Mouse (Mus musculus) 3134 (cell line): Measurements from ENCODE around the gene Dmrt2.
A peak's percentile ranks its signal among the peaks of the same experiment; 100 is the strongest.

ENCODE experiments used
- DNase-seq: peaks from one replicate; pipeline ENCODE4 v3.0.0-alpha.2; 2011; ENCODE audit warnings: low spot score; ENCODE audit not compliant: insufficient read length; ENCODE audit errors: extremely low read depth

Gene Dmrt2

GRCm38 (mm10) chr19:25672101-25672950 is at the start of gene Dmrt2:
Gene Dmrt2, plus strand, starts transcription at chr19:25672411.
- DNase-seq: peak; percentile 9

GRCm38 (mm10) chr19:25628490-25628889 is 43.7 kb upstream of the Dmrt2 start:
- DNase-seq: no peak

- DNase-seq: no peak
Measured at GRCm38 (mm10) chr19:25635119-25635518, 37.1 kb upstream of the Dmrt2 start.

GRCm38 (mm10) chr19:25635622-25636244 is 36.5 kb upstream of the Dmrt2 start:
- peak; percentile 71 for DNase-seq

- no peak for DNase-seq
Measured at GRCm38 (mm10) chr19:25638766-25639361, 33.3 kb upstream of the Dmrt2 start.

GRCm38 (mm10) chr19:25641786-25642185 is 30.4 kb upstream of the Dmrt2 start:
- no peak for DNase-seq

GRCm38 (mm10) chr19:25647136-25647535 is 25.1 kb upstream of the Dmrt2 start:
- DNase-seq: no peak

GRCm38 (mm10) chr19:25648701-25649100 is 23.5 kb upstream of the Dmrt2 start:
- DNase-seq: no peak

GRCm38 (mm10) chr19:25650474-25650873 is 21.7 kb upstream of the Dmrt2 start:
- DNase-seq: no peak

GRCm38 (mm10) chr19:25652560-25652959 is 19.7 kb upstream of the Dmrt2 start:
- DNase-seq: no peak

- peak; percentile 29 for DNase-seq
Measured at GRCm38 (mm10) chr19:25654034-25654749, 18.0 kb upstream of the Dmrt2 start.

GRCm38 (mm10) chr19:25665486-25666339 is 6.5 kb upstream of the Dmrt2 start:
- no peak for DNase-seq

GRCm38 (mm10) chr19:25667836-25668235 is 4.4 kb upstream of the Dmrt2 start:
- DNase-seq: no peak

GRCm38 (mm10) chr19:25669593-25670248 is 2.5 kb upstream of the Dmrt2 start:
- no peak for DNase-seq

GRCm38 (mm10) chr19:25670571-25671285 is 1.5 kb upstream of the Dmrt2 start:
- no peak for DNase-seq

- no peak for DNase-seq
Measured at GRCm38 (mm10) chr19:25671681-25672080, 530 bp upstream of the Dmrt2 start.

- DNase-seq: peak; percentile 4
Measured at GRCm38 (mm10) chr19:25673224-25674055, 1.2 kb downstream of the Dmrt2 start.

- DNase-seq: no peak
Measured at GRCm38 (mm10) chr19:25674056-25674420, 1.8 kb downstream of the Dmrt2 start.
